Mouse (Mus musculus) CD4-positive, CD25-positive, alpha-beta regulatory T cell, adult 2 months (primary cell): ENCODE results near the gene Gjc2.

Experiments used
- DNase-seq: peaks from one replicate; pipeline ENCODE4 v3.0.0-alpha.2; 2012; ENCODE audit warnings: low read depth, low spot score

Gene Gjc2

DNA sequence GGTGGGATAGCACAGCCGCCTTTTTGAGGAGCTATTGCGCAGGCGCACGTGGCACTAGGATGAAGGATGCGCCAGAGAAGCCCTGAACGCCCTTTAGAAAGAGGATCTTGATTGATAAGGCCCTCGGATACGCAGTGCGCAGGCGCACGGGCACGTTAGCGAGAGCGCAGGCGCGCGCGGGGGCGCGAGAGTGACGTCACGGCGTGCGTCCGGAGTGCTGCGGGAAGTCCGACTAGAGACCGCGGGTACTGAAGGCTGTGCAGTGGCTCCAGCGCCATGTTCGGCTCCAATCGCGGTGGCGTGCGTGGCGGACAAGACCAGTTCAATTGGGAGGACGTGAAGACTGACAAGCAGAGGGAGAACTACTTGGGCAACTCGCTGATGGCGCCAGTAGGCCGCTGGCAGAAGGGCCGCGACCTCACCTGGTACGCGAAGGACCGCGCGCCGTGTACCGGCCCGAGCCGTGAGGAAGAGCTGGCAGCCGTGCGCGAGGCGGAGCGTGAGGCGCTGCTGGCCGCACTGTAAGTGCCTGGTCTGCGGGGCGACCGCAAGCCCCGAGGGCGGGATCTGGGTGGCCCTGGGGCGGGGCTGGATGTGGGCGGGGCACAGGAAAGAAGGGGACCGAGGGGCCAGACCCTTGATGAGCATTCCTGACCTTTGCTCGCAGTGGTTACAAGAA lies 25.3 kb upstream of the Gjc2 start, which contains the start of gene 2310033P09Rik:
Gene 2310033P09Rik (plus strand): TSS at position 169 of the 679 bp plus-strand sequence.
- DNase-seq, result peak; percentile 98

DNA sequence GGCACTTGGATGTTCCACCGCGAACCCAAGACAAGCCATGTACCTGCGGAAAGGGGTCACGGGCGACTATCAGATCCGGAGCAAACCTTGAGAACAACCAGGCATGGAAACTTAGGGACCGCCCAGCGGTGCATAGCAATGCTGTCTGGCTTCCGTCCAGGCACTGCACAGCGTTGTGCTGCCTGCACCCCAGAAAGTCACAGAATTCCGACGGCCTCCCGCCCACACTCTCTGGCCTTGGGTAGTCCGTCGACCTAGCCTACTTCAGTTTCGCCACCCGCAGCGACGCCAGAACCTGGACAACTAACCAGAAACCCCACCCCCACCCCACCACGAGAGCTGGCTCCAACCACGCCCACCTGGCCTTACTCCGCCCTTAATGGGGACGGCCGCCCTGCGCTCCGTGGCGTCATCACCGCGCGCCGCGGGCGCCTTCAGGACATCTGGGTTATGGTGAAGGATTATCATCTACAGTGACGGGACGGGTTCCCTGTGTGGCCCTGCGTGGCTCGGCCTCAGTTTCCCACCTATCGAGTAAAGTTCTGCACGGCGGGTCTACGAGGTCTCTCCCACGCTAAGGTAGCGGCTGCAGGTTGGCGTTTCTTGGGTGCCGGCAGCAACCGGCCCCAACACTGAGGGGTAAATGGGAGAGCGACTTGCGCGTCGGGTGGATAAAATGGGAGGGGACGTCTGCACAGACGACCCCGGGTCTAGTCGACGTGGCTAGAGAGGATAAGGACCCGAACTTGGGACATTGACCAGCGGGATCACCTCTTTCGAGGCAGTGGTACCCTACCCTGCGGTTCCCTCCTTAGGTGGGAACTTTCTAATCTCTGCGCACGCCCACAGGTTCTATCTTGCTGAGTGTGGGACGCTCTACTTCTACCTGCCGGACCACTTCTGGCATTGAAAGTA lies 19.3 kb upstream of the Gjc2 start, which contains the start of gene Mrpl55:
Gene Mrpl55 (plus strand): TSS at position 406 of the 915 bp plus-strand sequence.
- DNase-seq, result peak; percentile 97

DNA sequence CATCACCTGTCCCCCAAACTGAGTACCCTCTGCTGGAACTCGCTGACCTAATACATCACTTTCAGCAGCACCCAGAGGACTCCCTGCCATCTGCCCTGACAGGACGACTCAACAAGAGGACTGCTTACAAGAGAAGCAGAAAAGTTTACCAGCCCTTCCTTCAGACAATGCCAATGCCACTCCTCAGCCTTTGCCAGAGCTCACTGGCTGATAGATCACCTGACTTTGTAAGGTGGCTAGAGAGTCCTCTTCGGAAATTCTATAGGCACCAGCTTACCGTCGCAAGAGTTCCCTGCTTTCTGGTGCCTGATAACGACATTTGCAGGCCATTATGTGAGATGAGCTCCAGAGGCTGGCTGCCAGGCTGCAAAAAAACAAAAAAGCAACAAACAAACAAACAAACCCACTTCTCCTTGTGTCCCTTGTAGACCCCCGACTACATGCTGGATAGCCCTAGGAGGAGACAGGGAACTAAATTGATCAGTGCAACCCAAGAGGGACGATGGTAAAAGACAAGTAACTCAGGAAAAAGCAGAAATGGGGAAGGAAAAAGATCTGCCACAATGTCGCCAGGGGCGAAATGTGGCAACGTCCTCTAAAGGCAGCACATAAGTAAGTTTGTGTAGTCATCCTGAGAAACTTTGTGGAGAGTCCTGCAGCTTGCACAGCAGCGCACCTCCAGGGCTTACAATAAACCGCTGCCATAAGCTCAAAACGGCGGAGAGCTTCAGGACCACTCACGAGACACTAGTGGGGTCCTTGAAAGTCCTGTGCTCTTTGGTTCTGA lies 18.4 kb upstream of the Gjc2 start:
- DNase-seq, result no peak

DNA sequence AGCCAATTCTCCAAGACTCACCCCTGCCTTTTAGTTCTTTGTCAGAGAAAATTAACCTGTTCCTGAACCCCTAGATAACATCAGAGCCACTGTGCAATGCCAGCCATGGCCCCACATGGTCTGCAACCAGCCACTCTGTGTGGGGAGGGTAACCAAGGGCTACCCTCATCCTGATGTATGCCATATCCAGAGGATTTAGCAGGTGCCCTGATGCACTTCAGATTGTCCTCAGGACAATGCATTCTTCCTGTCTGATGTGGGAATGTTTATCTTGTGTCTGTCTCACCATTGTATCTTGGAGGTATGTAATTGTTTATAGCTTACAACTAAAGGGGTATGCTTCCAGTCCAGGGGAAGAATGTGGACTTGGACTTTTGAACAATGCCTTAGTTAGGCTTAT lies 13.2 kb upstream of the Gjc2 start:
- DNase-seq, result no peak

DNA sequence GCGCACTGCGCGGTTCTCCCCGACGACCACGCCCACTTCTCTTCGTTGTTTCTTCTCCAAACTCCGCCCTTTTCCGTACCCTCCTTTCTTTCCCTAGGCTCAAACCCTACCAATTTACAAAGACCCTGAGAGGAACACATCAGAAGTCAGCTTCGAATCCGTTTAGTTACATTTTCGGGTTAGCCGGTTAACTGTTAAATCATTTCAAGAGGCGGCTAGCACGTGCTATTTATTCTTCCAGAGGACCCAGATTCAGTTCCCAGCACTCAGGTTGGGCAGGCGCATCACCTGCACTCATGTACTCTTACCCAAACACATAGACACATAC lies 9.0 kb upstream of the Gjc2 start, which contains the start of gene Guk1:
Gene Guk1 (minus strand): TSS at position 154 of the 328 bp plus-strand sequence.
- no peak for DNase-seq

DNA sequence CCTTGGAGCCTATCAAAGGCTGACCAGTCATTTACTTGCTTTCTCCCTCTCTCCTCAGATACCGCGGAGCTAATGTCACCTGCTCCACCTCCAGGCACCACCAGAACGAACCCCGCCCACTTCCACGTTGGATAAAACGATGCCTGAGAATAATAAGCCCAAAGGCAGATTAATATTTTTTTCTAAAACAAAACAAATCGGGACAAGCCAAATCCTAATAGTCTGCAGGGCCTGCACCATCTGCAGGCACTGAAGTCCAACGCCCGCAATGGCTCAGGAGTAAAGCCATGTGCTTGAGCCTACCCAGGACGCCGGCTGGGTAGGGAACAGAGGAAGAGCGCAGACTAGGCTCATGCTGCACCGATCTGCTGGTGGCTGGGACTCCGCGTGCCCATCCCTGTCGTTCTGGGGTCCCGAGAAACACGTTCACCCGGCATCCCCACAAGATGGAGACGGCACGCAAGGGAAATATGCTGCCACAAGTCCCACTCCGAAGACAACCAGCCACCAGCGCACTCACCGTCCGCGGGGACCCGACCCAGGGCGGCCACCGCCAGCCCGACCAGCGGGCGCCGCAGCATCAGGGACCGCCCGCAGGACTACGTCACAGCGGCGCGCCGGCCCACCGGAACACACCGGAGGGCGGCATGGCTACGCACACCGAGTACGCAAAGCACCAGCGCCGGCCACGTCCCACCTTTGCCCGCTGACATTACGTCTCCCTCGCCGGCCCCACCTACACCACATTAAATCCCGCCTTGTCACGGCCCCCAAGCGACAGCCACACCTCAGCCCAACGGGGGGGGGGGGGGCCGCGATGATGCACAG lies 8.4 kb upstream of the Gjc2 start:
- DNase-seq, result peak; percentile 97

DNA sequence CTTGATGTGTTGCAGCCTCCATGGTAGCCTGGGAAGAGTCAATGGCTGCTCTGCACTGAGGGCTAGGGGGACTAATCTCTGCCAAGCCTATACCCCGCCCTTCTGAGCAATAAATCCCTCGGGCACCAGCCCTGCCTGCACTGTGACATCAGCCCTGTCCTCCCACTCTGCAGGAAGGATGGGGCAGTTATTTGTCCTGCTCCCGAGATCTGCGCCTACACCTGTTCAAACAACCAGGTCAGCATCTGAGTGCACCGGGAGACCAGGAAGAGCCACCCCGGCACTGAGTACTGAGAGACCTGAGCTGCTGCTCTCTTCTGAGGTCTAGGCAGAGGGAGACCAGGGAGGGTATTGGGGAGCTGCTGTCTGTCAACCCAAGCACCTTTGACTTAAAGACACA lies 4.7 kb upstream of the Gjc2 start:
- DNase-seq, result no peak

DNA sequence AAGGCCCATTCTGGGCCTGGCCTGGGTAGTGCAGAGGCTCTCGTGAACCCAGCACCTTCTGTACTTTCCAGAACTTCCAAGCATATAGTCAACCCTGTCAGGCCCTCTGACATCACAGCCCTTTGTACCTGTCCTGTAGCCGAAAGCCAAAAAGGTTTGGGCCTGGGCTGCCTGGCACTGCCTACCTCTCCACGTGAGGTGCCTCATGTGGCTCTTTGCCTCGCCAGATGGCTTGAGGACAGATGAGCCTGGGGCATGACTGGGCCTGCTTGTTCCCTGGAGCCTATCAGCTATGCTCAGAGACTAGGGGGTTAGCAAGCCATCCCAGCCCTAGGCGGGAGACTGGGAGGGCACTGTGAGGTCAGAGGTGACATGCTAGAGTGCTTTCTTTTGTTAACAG lies 2.5 kb upstream of the Gjc2 start:
- no peak for DNase-seq

DNA sequence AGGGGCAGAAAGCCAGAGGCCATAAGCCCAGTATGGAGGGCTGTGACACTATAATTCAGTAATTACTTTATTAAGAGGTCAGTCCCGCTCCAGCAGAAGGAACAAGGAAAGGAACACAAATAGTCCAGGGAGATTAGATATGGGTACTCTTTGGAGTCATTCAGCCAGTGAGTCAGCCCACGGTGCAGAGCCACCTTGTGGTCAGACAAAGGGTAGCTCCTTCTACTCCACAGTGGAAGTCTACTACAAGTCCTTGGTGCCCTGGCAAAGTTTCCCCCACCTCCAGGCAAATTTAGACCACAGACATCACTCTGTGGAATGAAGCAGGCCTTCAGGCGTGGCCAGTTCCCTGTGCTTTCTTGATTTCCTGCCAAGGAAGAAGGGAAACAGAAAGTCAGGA lies 808 bp upstream of the Gjc2 start:
- DNase-seq, result peak; percentile 66

DNA sequence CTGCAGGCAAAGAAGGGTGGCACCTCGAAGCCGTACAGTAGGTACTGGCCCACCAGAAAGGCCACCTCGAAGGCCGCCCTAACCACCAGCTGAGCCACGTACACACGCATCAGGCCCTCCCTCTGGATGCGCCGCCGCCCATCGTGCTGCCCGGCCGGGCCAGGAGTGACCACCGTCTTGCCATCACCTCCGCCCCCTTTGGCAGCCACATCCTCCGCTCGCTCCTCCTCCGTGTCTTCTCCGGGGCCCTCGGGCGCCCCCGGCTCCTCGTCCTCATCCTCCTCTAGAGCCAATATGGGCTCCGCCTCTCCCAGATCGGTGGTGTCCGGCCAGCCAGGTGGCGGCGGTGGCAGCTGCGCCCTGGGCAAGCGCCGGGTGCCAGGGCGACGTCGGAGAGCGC lies 6.1 kb downstream of the Gjc2 start:
- no peak for DNase-seq

DNA sequence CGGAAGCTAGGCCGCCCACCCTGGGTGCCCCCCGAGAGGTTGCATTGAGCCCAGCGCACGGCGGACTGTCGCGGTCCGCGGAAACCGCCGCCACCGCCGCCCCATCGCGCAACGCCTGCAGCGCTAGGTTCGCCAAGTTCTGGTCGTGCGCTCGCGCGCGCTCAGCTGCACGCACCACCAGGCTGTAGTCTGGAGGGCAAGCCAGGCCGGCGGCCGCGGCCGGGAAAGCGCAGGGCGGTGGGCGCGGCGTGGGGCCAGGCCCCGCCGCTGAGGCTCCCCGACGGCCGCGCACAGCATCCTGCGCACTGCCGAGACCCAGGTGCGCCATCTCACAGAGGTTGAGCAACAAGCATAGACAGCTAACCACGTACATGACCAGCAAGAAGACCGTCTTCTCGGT lies 6.5 kb downstream of the Gjc2 start:
- DNase-seq, result no peak

DNA sequence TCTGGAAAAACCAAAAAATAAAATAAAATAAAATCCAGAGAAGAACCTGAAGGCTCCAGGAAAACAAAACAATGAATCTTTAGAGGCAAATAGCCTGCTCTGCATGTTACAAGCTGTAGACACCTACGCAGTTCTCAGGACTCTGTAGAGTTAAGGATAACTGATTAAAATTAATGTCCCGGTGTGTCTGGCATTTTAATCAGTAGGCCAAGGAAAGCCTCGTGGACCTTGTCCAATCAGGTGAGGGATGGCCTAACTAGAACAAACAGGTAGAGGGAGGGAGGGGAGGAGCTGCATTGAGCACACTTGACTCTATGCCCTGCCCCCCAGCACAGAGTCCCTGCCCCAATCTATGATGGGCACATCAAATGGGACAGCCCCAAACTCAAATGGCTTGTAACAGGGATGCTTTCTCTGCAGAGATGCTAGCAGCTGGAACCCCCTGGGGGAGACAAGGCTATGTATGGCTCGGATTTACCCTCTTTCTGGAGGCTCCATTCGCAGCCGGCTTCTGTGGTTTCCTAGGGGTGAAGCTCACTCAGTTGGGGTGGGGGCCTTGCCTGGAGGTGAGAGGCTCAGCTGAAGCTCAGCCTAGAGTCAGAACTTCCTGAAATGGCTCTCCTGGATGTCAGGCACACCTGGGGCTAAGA lies 8.7 kb downstream of the Gjc2 start:
- DNase-seq, result no peak

DNA sequence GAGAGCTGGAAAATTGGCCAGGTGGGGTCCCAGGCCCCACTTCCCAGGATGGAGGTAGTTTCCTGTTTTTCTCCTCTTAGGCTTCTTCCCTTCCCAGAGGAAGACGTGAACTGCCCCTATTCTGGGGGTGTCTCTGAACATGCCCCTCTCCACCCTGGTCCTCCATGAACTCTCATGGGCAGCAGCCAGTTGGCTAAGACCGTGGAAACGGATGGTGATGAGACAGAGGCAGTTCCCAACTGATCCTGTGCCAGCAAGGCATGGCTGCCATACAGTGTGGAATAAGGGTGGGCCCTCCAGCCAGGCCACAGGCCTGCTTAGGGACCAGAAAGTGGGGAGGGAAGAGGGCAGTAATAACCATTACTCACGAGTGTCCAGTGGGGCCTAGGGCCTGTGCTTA lies 12.5 kb downstream of the Gjc2 start:
- DNase-seq, result no peak

DNA sequence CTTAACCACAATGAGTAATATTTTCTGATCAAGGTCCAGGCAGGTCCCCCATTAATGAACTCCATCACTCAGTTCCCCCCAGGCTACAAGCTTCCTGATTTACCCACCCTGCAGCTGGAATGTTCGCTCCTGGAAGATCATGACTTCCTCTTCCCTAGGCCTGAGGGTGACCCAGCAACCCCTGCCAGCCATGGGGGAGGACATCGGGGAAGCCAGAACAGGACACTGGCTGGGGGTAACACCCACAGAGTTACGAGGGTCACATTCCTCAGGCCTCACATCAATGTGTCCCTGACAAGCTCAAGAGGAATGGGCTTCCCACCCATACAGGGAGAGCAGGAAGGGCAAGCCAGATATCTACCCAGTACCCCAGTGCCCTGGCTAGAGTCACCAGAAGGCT lies 13.2 kb downstream of the Gjc2 start:
- no peak for DNase-seq

DNA sequence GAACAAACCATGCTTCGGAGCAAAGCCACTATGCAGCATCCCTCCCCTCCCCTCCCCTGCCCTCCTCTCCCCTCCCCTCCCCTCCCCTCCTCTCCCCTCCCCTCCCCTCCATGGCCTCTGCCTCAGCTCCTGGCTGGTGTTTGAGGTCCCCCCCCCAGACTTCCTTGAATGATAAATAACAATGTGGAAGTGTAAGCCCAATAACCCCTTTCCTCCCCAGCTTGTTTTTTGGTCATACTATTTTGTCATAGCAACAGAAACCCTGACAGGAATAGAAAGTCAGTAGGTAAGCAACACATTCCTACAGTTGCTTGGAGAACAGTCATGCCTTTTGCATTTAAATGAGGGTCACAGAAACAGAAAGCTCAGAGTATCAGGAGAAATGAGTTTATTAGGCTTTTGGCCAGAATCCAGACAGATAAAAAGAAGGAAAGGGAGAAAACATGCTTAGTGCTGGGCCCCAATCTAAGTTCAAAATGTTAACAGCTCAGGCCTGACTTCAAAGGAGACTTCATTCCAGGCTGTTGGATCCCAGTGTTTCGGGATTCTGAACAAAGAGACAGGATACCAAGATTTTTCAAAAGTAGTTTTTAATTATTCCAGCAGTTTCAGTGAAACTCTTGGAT lies 17.3 kb downstream of the Gjc2 start:
- no peak for DNase-seq

DNA sequence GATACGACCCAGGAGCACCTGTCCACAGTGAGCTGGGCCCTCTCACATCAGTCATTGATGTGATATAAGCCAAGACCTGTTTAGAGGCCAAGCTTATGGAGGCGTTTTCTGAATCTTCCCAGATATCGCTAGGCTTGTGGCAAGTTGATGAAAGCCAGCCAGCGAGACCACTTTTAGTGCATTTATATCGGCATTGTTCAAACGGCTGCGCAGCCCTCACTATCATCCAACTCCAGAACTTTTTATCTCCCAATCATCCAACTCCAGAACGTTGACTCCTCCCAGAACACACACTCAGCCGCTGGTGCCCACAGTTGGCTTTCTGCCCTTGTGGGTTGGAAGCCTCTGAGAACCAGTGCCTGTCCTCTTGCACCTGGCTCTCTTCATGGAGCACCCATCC lies 18.6 kb downstream of the Gjc2 start:
- peak; percentile 12 for DNase-seq

DNA sequence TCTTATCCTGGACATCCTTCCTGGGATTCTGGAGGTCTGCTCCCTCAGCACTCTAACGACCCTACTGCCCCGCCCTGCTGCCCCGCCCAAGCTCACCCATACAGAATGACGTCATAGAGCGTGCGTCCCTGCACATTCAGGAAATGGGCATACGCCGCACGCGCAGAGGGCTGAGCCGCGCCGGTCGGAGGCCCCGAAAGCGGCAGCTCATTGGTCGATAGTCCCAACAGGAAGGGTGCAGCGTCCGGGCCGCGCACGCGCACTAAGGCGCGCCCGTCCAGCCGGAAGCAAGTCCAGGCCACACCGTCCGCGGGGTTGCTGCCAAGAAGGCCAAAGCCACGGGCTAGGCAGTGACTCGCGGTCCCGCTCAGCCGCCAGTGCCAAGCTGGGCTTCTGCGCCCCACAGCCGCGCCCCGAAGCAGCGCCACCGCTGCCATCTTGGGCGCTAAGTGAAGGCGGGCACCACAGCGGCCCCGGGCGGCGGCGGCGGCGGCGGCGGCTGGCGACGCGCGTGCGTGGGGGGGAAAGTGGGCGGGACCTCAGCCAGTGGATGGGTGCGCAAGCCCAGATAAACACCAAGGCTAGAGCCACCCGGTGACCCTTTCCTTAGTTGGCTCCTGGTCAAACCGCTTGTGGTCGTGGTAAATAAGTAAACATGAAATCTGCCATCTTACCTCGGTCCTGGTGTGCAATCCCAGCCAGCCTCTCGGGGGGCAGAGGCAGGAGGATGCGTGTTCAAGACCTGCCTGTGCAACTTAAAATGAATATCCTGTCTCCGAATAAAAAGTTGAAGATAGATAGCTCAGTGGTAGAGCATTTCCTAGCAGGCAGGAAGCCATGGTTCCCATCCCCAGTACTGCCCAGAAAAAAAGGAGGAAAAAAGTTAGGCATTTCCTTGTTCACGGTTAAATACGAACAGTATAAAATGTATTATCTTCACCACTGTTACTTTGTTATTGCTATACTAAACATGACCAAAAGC lies 19.5 kb downstream of the Gjc2 start, which contains the start of gene Iba57:
Gene Iba57 (minus strand): TSS at position 485 of the 982 bp plus-strand sequence.
- DNase-seq, result peak; percentile 99

DNA sequence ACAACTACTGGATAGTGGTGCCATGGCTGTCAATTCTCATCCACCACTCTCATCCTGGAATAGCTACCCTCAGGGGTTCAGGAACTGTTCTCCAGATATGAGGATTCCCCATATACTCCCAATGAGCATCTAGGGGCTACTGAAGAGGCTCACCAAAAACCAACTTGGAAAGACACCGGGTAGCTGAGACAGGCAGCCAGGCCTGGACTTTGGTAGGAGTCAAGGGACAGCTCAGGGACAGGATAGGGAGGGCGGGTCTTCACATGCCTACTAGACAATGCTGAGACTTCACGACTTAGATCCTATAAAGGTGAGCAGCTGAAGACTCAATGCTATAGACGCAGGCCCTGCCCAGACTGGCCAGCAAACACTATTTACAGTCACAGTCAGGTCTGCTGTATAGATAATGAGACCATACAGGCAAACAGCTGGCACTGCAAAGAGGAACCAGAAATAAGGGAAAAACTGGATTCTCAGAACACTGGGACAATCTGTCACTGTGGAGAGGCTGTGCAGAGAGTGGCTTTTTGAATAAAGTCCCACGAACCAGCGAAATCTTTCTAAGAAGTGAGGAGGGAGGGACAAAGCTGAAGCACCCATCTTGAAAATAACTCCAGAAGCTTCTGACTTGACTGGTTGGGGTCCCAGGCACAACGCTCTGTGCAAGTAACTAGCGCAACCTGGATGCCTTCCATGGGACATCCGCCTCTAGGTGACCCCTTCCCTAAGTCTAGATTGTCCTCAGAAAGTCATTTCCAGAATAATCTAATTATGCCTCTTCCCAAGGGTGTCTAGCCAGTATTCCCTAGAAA lies 20.4 kb downstream of the Gjc2 start:
- DNase-seq, result peak; percentile 23
